ENCODE assay signal across 12 mouse cellular contexts in the genomic region with DNA sequence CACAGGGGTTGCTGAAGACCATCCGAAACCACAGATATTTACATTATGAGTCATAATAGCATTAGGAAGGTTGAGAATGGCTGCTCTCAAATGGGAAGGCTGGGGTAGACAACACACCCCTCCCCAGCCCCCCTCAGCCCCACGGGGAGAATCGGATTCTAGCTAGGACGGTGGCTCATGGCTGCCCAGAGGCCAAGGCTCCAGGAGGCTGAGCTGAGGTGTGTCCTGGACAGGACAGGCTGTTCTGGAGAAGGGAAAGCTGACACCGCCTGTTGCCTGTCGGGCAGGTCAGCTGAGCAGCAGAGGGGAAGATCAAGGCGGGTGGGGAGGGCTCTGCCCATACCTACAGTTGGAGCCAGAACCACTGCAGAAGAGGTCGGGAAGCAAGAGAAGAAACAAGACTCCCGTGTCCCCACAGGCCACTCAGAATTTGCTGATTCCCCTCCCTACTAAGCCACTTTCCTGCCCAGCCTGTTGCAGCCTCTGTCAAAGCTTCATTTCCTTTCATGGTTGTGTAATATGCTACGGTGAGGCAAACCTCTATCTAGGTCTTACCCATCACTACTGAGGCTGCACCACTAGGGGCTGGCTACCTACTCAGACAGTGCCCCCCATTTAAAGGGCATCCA. TPM values are rescaled to one million over a fixed set of nuclear protein-coding genes. Genes with fewer than 3 reads are reported as not detected.
DNase-seq lines count a peak whose midpoint lies in the region; ATAC-seq and TF ChIP-seq lines count a peak whose summit lies in the region.
"Had no signal": no experiment of that assay in that cellular context is flagged by ENCODE, and none has a peak within 500 bp of the region (broad histone marks: within the 10 kb centered on the region; RNA-seq: fewer than 3 reads in every experiment).

No protein-coding gene starts in this region.

- H3K27me3 ChIP-seq in heart, embryonic 11.5 days (ENCODE audit: control insufficient read depth, insufficient read depth, low read length), result no peaks in the 10 kb centered on the region
- no peaks in the 10 kb centered on the region for H3K27me3 ChIP-seq in embryonic facial prominence, embryonic 14.5 days (replicated peaks; ENCODE audit: control insufficient read depth, insufficient read depth, low read length)
- no peaks in the 10 kb centered on the region for H3K27me3 ChIP-seq in lung, postnatal 0 days (replicated peaks; ENCODE audit: insufficient read depth, low read length)
- H3K27me3 ChIP-seq: CH12.LX; heart, embryonic 13.5 days; neural tube, embryonic 13.5 days had no signal

- no peak for ATAC-seq in heart, embryonic 11.5 days (replicated peaks; ENCODE audit: insufficient number of reproducible peaks, low FRiP score, low TSS enrichment)
- ATAC-seq in embryonic facial prominence, embryonic 14.5 days (ENCODE audit: low read depth), result peak; percentile 56
- peak; percentile 24 for ATAC-seq in lung, postnatal 0 days

- peaks cover 8% of the 10 kb centered on the region for H3K4me1 ChIP-seq in heart, embryonic 11.5 days (ENCODE audit: control insufficient read depth, insufficient read depth, low read length)
- no peaks in the 10 kb centered on the region for H3K4me1 ChIP-seq in embryonic facial prominence, embryonic 14.5 days (ENCODE audit: control insufficient read depth, insufficient read depth, low read length)
- no peaks in the 10 kb centered on the region; the same call in 1 of the 2 replicates for H3K4me1 ChIP-seq in lung, postnatal 0 days (ENCODE audit: insufficient read depth, low read depth, low read length)

- TF ChIP-seq EP300 in lung, postnatal 0 days (IDR thresholded peaks at IDR 0.05), result peak; percentile 48; the same call in 1 of the 2 replicates

- WGBS in heart, embryonic 11.5 days (ENCODE audit: insufficient replicate concordance), result 48% methylated on average over 10 of the region's 10 CpGs
- WGBS in embryonic facial prominence, embryonic 14.5 days, result 38% methylated on average over 10 of the region's 10 CpGs
- 28% methylated on average over 10 of the region's 10 CpGs for WGBS in lung, postnatal 0 days

- no peak overlapping the region for H3K9ac ChIP-seq in heart, embryonic 11.5 days (ENCODE audit: low read depth, low read length)
- H3K9ac ChIP-seq in embryonic facial prominence, embryonic 14.5 days (ENCODE audit: low read depth, low read length), result peak overlapping the region; percentile 45; the same call in 1 of the 2 replicates
- no peak overlapping the region; the same call in 1 of the 2 replicates for H3K9ac ChIP-seq in lung, postnatal 0 days (replicated peaks; ENCODE audit: low read depth)
- H3K9ac ChIP-seq: heart, embryonic 13.5 days; neural tube, embryonic 13.5 days had no signal

- no peak overlapping the region for H3K27ac ChIP-seq in heart, embryonic 11.5 days (ENCODE audit: low read depth, low read length)
- 0 out of 2 replicates have a peak overlapping the region, but pooled peaks have one; percentile 10 for H3K27ac ChIP-seq in embryonic facial prominence, embryonic 14.5 days (replicated peaks; ENCODE audit: low read depth, low read length)
- H3K27ac ChIP-seq in lung, postnatal 0 days (ENCODE audit: low read length), result peak overlapping the region; percentile 60
- H3K27ac ChIP-seq: heart, embryonic 13.5 days; neural tube, embryonic 13.5 days had no signal

- intact Hi-C loops in left cerebral cortex, postnatal 14 days (cut with DNase I), result no loop called here

- peaks cover 15% of the 10 kb centered on the region; the same call in 1 of the 2 replicates for H3K36me3 ChIP-seq in heart, embryonic 11.5 days (ENCODE audit: control insufficient read depth, insufficient read depth, low read length)
- H3K36me3 ChIP-seq in embryonic facial prominence, embryonic 14.5 days (ENCODE audit: control insufficient read depth, insufficient read depth, low read length), result peaks cover 39% of the 10 kb centered on the region
- peaks cover 13% of the 10 kb centered on the region; the same call in 1 of the 2 replicates for H3K36me3 ChIP-seq in lung, postnatal 0 days (ENCODE audit: insufficient read depth, low read length)

- no peak; the same call in 1 of the 2 replicates for TF ChIP-seq CTCF in lung, postnatal 0 days (IDR thresholded peaks at IDR 0.05)

- peak; percentile 71 to 83 for DNase-seq in heart, adult 18-20 months
- DNase-seq in 3T3-L1 (ENCODE audit: low read depth, low spot score), result peak; percentile 79
- peak; percentile 41 for DNase-seq in embryonic facial prominence, embryonic 14.5 days (ENCODE audit: low spot score)
- DNase-seq in lung, postnatal 0 days (ENCODE audit: low spot score), result peak; percentile 60
- no peak for DNase-seq in retina, postnatal 1 day
- no peak for DNase-seq in left cerebral cortex, postnatal 14 days (ENCODE audit: low spot score in 2 of 2)
- DNase-seq in right cerebral cortex, postnatal 4 days, result no peak
- DNase-seq: adrenal gland, postnatal 10 days had no signal

- no peak overlapping the region for H3K4me2 ChIP-seq in heart, embryonic 11.5 days
- H3K4me2 ChIP-seq in embryonic facial prominence, embryonic 14.5 days (ENCODE audit: low read depth, low read length), result no peak overlapping the region
- no peak overlapping the region for H3K4me2 ChIP-seq in lung, postnatal 0 days (replicated peaks; ENCODE audit: low read depth, low read length)
- H3K4me2 ChIP-seq: heart, embryonic 13.5 days; neural tube, embryonic 13.5 days had no signal

- no peak overlapping the region for H3K4me3 ChIP-seq in heart, embryonic 11.5 days (ENCODE audit: low read depth, low read length)
- H3K4me3 ChIP-seq in embryonic facial prominence, embryonic 14.5 days (ENCODE audit: low read depth, low read length), result no peak overlapping the region
- no peak overlapping the region for H3K4me3 ChIP-seq in lung, postnatal 0 days (ENCODE audit: low read depth, low read length)
- H3K4me3 ChIP-seq: heart, embryonic 13.5 days; neural tube, embryonic 13.5 days had no signal

- no peaks in the 10 kb centered on the region for H3K9me3 ChIP-seq in heart, embryonic 11.5 days (replicated peaks; ENCODE audit: control insufficient read depth, low read length)
- H3K9me3 ChIP-seq in embryonic facial prominence, embryonic 14.5 days (ENCODE audit: control insufficient read depth, low read length), result no peaks in the 10 kb centered on the region
- H3K9me3 ChIP-seq in lung, postnatal 0 days (ENCODE audit: low read length), result no peaks in the 10 kb centered on the region
- H3K9me3 ChIP-seq: heart, embryonic 13.5 days; neural tube, embryonic 13.5 days had no signal

RNA-seq across cellular contexts. Expression of a gene that starts 23.9 kb away (rescaled TPM):
- 10 to 100 TPM; 14.0 to 14.2 TPM for total RNA-seq in heart, adult 18-20 months (2021)
- 12.4 and 12.8 TPM in 2 replicates for polyA plus RNA-seq in heart, embryonic 11.5 days (2014; fragmentation: Nextera tagmentation; extraction: Ambion mirVana)
- polyA plus RNA-seq in embryonic facial prominence, embryonic 14.5 days (2014; fragmentation: Nextera tagmentation; extraction: Ambion mirVana), result 11.0 and 11.4 TPM in 2 replicates
- polyA plus RNA-seq in lung, postnatal 0 days (2015; fragmentation: Nextera tagmentation; extraction: Ambion mirVana), result 11.7 and 12.8 TPM in 2 replicates
- total RNA-seq in left cerebral cortex, postnatal 14 days (2021), result 10 to 100 TPM; 20.9 to 24.2 TPM

RNA-seq across cellular contexts. Expression of a gene that starts 24.3 kb away (rescaled TPM):
- total RNA-seq in heart, adult 18-20 months (2021), result 100 to 1,000 TPM; 174 to 192 TPM
- 25.3 and 27.6 TPM in 2 replicates for polyA plus RNA-seq in heart, embryonic 11.5 days (2014; fragmentation: Nextera tagmentation; extraction: Ambion mirVana)
- polyA plus RNA-seq in embryonic facial prominence, embryonic 14.5 days (2014; fragmentation: Nextera tagmentation; extraction: Ambion mirVana), result 27.0 and 29.6 TPM in 2 replicates
- 24.4 and 26.6 TPM in 2 replicates for polyA plus RNA-seq in lung, postnatal 0 days (2015; fragmentation: Nextera tagmentation; extraction: Ambion mirVana)
- 10 to 100 TPM; 42.5 to 57.5 TPM for total RNA-seq in left cerebral cortex, postnatal 14 days (2021)

RNA-seq across cellular contexts. Expression of a gene that starts 28.7 kb away (rescaled TPM):
- total RNA-seq in heart, adult 18-20 months (2021), result 1 to 10 TPM; 6.9 to 7.1 TPM
- 15.5 and 16.3 TPM in 2 replicates for polyA plus RNA-seq in heart, embryonic 11.5 days (2014; fragmentation: Nextera tagmentation; extraction: Ambion mirVana)
- 33.6 and 34.8 TPM in 2 replicates for polyA plus RNA-seq in embryonic facial prominence, embryonic 14.5 days (2014; fragmentation: Nextera tagmentation; extraction: Ambion mirVana)
- 31.5 and 32.7 TPM in 2 replicates for polyA plus RNA-seq in lung, postnatal 0 days (2015; fragmentation: Nextera tagmentation; extraction: Ambion mirVana)
- 10 to 100 TPM; 24.7 to 25.8 TPM for total RNA-seq in left cerebral cortex, postnatal 14 days (2021)

RNA-seq across cellular contexts. Expression of a gene that starts 33.6 kb away (rescaled TPM):
- 100 to 1,000 TPM; 173 to 185 TPM for total RNA-seq in heart, adult 18-20 months (2021)
- 490 and 526 TPM in 2 replicates for polyA plus RNA-seq in heart, embryonic 11.5 days (2014; fragmentation: Nextera tagmentation; extraction: Ambion mirVana)
- 612 and 629 TPM in 2 replicates for polyA plus RNA-seq in embryonic facial prominence, embryonic 14.5 days (2014; fragmentation: Nextera tagmentation; extraction: Ambion mirVana)
- polyA plus RNA-seq in lung, postnatal 0 days (2015; fragmentation: Nextera tagmentation; extraction: Ambion mirVana), result 478 and 479 TPM in 2 replicates
- total RNA-seq in left cerebral cortex, postnatal 14 days (2021), result 100 to 1,000 TPM; 103 to 104 TPM

RNA-seq across cellular contexts. Expression of a gene that starts 45.8 kb away (rescaled TPM):
- total RNA-seq in heart, adult 18-20 months (2021), result 1 to 10 TPM; 4.8 to 5.2 TPM
- polyA plus RNA-seq in heart, embryonic 11.5 days (2014; fragmentation: Nextera tagmentation; extraction: Ambion mirVana), result 7.5 and 8.4 TPM in 2 replicates
- polyA plus RNA-seq in embryonic facial prominence, embryonic 14.5 days (2014; fragmentation: Nextera tagmentation; extraction: Ambion mirVana), result 8.5 and 10.6 TPM in 2 replicates
- 6.3 and 6.7 TPM in 2 replicates for polyA plus RNA-seq in lung, postnatal 0 days (2015; fragmentation: Nextera tagmentation; extraction: Ambion mirVana)
- total RNA-seq in left cerebral cortex, postnatal 14 days (2021), result 10 to 100 TPM; 20.5 to 26.3 TPM

Comparison
In these comparisons a context has a peak if more than half of its experiments do, and no peak if none do; other contexts are left out.
1. DNase-seq: peak in heart, adult 18-20 months (2 of 2), 3T3-L1 (single experiment), embryonic facial prominence, embryonic 14.5 days (single experiment) and lung, postnatal 0 days (single experiment); none in retina, postnatal 1 day (single experiment), left cerebral cortex, postnatal 14 days (0 of 2) and right cerebral cortex, postnatal 4 days (single experiment).